ENCODE assay signal across 10 mouse cellular contexts in the genomic region with DNA sequence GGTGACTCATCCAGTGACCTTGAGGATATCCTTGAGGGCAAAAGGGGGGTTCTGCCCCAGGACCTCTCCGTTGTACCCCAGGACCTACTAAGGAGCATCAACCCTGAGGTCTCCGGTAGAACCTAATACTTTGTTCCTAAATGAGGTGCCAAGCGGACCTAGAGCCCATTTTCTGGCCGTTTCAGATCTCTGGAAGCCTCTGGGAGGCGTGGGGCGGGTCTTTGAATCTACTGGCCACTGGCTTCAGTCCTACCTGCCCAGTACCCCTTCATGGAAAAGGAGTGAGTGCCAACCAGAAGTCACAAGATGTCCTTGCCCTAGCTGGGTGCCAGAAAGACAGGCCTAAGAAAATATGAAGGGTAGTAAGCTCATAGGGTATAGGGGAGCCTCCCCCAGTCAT. TPM values are rescaled to one million over a fixed set of nuclear protein-coding genes. Genes with fewer than 3 reads are reported as not detected.
DNase-seq lines count a peak whose midpoint lies in the region; ATAC-seq and TF ChIP-seq lines count a peak whose summit lies in the region.
"Had no signal": no experiment of that assay in that cellular context is flagged by ENCODE, and none has a peak within 500 bp of the region (broad histone marks: within the 10 kb centered on the region; RNA-seq: fewer than 3 reads in every experiment).

No protein-coding gene starts in this region.

- peak overlapping the region; percentile 35; the same call in 1 of the 2 replicates for H3K27ac ChIP-seq in heart, embryonic 12.5 days (ENCODE audit: poor library complexity, severe bottlenecking)
- peak overlapping the region; percentile 93 for H3K27ac ChIP-seq in hindbrain, embryonic 10.5 days
- H3K27ac ChIP-seq in macrophage: peak overlapping the region; percentile 94
- H3K27ac ChIP-seq in left cerebral cortex, adult 2 months: no peak overlapping the region

- DNase-seq in heart, postnatal 4 days: no peak
- no peak for DNase-seq in hindbrain, embryonic 10.5 days (ENCODE audit: low spot score)
- no peak for DNase-seq in left cerebral cortex, adult 2 months (ENCODE audit: extremely low spot score in 1 of 2, low spot score in 2 of 2)
- no peak for DNase-seq in right cerebral cortex, adult 18-20 months

- 46% methylated on average over 6 of the region's 6 CpGs for WGBS in heart, embryonic 12.5 days
- WGBS in hindbrain, embryonic 10.5 days: 47% methylated on average over 6 of the region's 6 CpGs
- WGBS in macrophage (ENCODE audit: missing documents): 76% methylated on average over 6 of the region's 6 CpGs

- peaks cover 44% of the 10 kb centered on the region for H3K79me2 ChIP-seq in macrophage (ENCODE audit: inconsistent target)

- peaks cover 25% of the 10 kb centered on the region for H3K36me3 ChIP-seq in heart, embryonic 12.5 days
- H3K36me3 ChIP-seq in E14TG2a.4 (ENCODE audit: insufficient read depth, low read length): no peaks in the 10 kb centered on the region
- H3K36me3 ChIP-seq in hindbrain, embryonic 10.5 days: peaks cover 23% of the 10 kb centered on the region
- peaks cover 21% of the 10 kb centered on the region for H3K36me3 ChIP-seq in macrophage (ENCODE audit: inconsistent target)

- ATAC-seq in heart, embryonic 12.5 days (ENCODE audit: insufficient number of reproducible peaks, low FRiP score): no peak
- no peak for ATAC-seq in frontal cortex, adult (ENCODE audit: low TSS enrichment)

- TF ChIP-seq CTCF in E14TG2a.4 (conservative IDR thresholded peaks at IDR 0.05; ENCODE audit: low read length): no peak
- no peak for TF ChIP-seq CTCF in left cerebral cortex, adult 2 months (IDR thresholded peaks at IDR 0.05)

- intact Hi-C loops in left cerebral cortex, adult 2 months (cut with DNase I): loop anchor here (2.0 to 5.0 kb wide), 6 partner anchors 29 to 244 kb away; a partner anchor contains a TSS

- no peaks in the 10 kb centered on the region for H3K27me3 ChIP-seq in heart, embryonic 12.5 days (replicated peaks)
- H3K27me3 ChIP-seq in E14TG2a.4 (ENCODE audit: insufficient read depth, low read length): peaks cover 54% of the 10 kb centered on the region
- H3K27me3 ChIP-seq in hindbrain, embryonic 10.5 days (ENCODE audit: insufficient read depth, poor library complexity, severe bottlenecking): no peaks in the 10 kb centered on the region

- H3K4me2 ChIP-seq in heart, embryonic 12.5 days: peak overlapping the region; percentile 88

- no peaks in the 10 kb centered on the region for H3K9me3 ChIP-seq in heart, embryonic 12.5 days (replicated peaks)
- no peaks in the 10 kb centered on the region for H3K9me3 ChIP-seq in E14TG2a.4 (ENCODE audit: low read length)
- H3K9me3 ChIP-seq in hindbrain, embryonic 10.5 days: no peaks in the 10 kb centered on the region

- H3K9ac ChIP-seq in heart, embryonic 12.5 days: peak overlapping the region; percentile 93

- peak overlapping the region; percentile 65 for H3K4me3 ChIP-seq in heart, embryonic 12.5 days
- peak overlapping the region; percentile 81 for H3K4me3 ChIP-seq in E14TG2a.4 (replicated peaks; ENCODE audit: low read length)
- peak overlapping the region; percentile 70 for H3K4me3 ChIP-seq in hindbrain, embryonic 10.5 days
- H3K4me3 ChIP-seq in macrophage (ENCODE audit: inconsistent target): peak overlapping the region; percentile 51
- no peak overlapping the region for H3K4me3 ChIP-seq in left cerebral cortex, adult 2 months

- H3K4me1 ChIP-seq in heart, embryonic 12.5 days (replicated peaks): peaks cover 29% of the 10 kb centered on the region
- peaks cover 26% of the 10 kb centered on the region for H3K4me1 ChIP-seq in E14TG2a.4 (replicated peaks; ENCODE audit: low read depth, low read length)
- H3K4me1 ChIP-seq in hindbrain, embryonic 10.5 days (replicated peaks): peaks cover 36% of the 10 kb centered on the region

RNA-seq across cellular contexts. Expression of a gene that starts 2.5 kb away (rescaled TPM):
- 107 and 112 TPM in 2 replicates for polyA plus RNA-seq in heart, embryonic 12.5 days (2016; fragmentation: Nextera tagmentation; extraction: Ambion mirVana)
- 10 to 100 TPM; 50.6 to 50.7 TPM for total RNA-seq in heart, postnatal 4 days (2021)
- polyA plus RNA-seq in hindbrain, embryonic 10.5 days (2016; fragmentation: Nextera tagmentation; extraction: Ambion mirVana): 76.5 and 83.1 TPM in 2 replicates
- total RNA-seq in macrophage (2018; cell fraction: chromatin; rRNA removed): 100 to 1,000 TPM; 136 to 289 (median 214) TPM
- total RNA-seq in macrophage (2018; cell fraction: cytosol; rRNA removed): 100 to 1,000 TPM; 147 to 208 (median 174) TPM
- 100 to 1,000 TPM; 129 to 308 (median 202) TPM for total RNA-seq in macrophage (2018; cell fraction: nucleus; rRNA removed)
- 170 to 223 TPM (median 206 TPM) in 3 replicates for polyA plus RNA-seq in macrophage (2018)
- 10 to 100 TPM; 11.9 to 12.8 TPM for total RNA-seq in left cerebral cortex, adult 2 months (2021)

RNA-seq across cellular contexts. Expression of a gene that starts 19.6 kb away (rescaled TPM):
- not detected in 2 replicates for polyA plus RNA-seq in heart, embryonic 12.5 days (2016; fragmentation: Nextera tagmentation; extraction: Ambion mirVana)
- not detected for total RNA-seq in heart, postnatal 4 days (2021)
- not detected in 2 replicates for polyA plus RNA-seq in hindbrain, embryonic 10.5 days (2016; fragmentation: Nextera tagmentation; extraction: Ambion mirVana)
- total RNA-seq in macrophage (2018; cell fraction: chromatin; rRNA removed): not detected
- total RNA-seq in macrophage (2018; cell fraction: cytosol; rRNA removed): not detected
- total RNA-seq in macrophage (2018; cell fraction: nucleus; rRNA removed): not detected
- not detected in 3 replicates for polyA plus RNA-seq in macrophage (2018)
- not detected for total RNA-seq in left cerebral cortex, adult 2 months (2021)
- total RNA-seq: gastrocnemius, postnatal 10 days; neutrophil, adult 5-6 weeks had no signal

RNA-seq across cellular contexts. Expression of a gene that starts 20.3 kb away (rescaled TPM):
- not detected in 2 replicates for polyA plus RNA-seq in heart, embryonic 12.5 days (2016; fragmentation: Nextera tagmentation; extraction: Ambion mirVana)
- not detected for total RNA-seq in heart, postnatal 4 days (2021)
- polyA plus RNA-seq in hindbrain, embryonic 10.5 days (2016; fragmentation: Nextera tagmentation; extraction: Ambion mirVana): not detected in 2 replicates
- not detected for total RNA-seq in macrophage (2018; cell fraction: chromatin; rRNA removed)
- total RNA-seq in macrophage (2018; cell fraction: cytosol; rRNA removed): not detected
- not detected for total RNA-seq in macrophage (2018; cell fraction: nucleus; rRNA removed)
- not detected in 3 replicates for polyA plus RNA-seq in macrophage (2018)
- not detected for total RNA-seq in left cerebral cortex, adult 2 months (2021)
- total RNA-seq: gastrocnemius, postnatal 10 days; neutrophil, adult 5-6 weeks had no signal

RNA-seq across cellular contexts. Expression of a gene that starts 31.7 kb away (rescaled TPM):
- not detected in 2 replicates for polyA plus RNA-seq in heart, embryonic 12.5 days (2016; fragmentation: Nextera tagmentation; extraction: Ambion mirVana)
- not detected for total RNA-seq in heart, postnatal 4 days (2021)
- not detected in 2 replicates for polyA plus RNA-seq in hindbrain, embryonic 10.5 days (2016; fragmentation: Nextera tagmentation; extraction: Ambion mirVana)
- total RNA-seq in macrophage (2018; cell fraction: chromatin; rRNA removed): not detected
- not detected for total RNA-seq in macrophage (2018; cell fraction: cytosol; rRNA removed)
- total RNA-seq in macrophage (2018; cell fraction: nucleus; rRNA removed): not detected
- not detected in 3 replicates for polyA plus RNA-seq in macrophage (2018)
- total RNA-seq in left cerebral cortex, adult 2 months (2021): not detected
- total RNA-seq: gastrocnemius, postnatal 10 days; neutrophil, adult 5-6 weeks had no signal

RNA-seq across cellular contexts. Expression of a gene that starts 31.8 kb away (rescaled TPM):
- polyA plus RNA-seq in heart, embryonic 12.5 days (2016; fragmentation: Nextera tagmentation; extraction: Ambion mirVana): not detected in 2 replicates
- not detected for total RNA-seq in heart, postnatal 4 days (2021)
- not detected in 2 replicates for polyA plus RNA-seq in hindbrain, embryonic 10.5 days (2016; fragmentation: Nextera tagmentation; extraction: Ambion mirVana)
- total RNA-seq in macrophage (2018; cell fraction: chromatin; rRNA removed): 1 to 10 TPM in 1 of 26 experiments, not detected in 25; 1.1 TPM
- not detected for total RNA-seq in macrophage (2018; cell fraction: cytosol; rRNA removed)
- not detected for total RNA-seq in macrophage (2018; cell fraction: nucleus; rRNA removed)
- polyA plus RNA-seq in macrophage (2018): not detected in 3 replicates
- not detected for total RNA-seq in left cerebral cortex, adult 2 months (2021)
- total RNA-seq: gastrocnemius, postnatal 10 days; neutrophil, adult 5-6 weeks had no signal
